Mouse (Mus musculus) neutrophil, adult 5-6 weeks (primary cell): Measurements from ENCODE around the gene Sh3kbp1. TPM values are rescaled to one million over a fixed set of nuclear protein-coding genes. Genes with fewer than 3 reads are reported as not detected.

Source experiments
- ATAC-seq: fragments of 151-379, 151-347 bp; 2 replicates; pipeline ENCODE4 v1.8.0; 2017; ENCODE audit warnings: mild to moderate bottlenecking, moderate TSS enrichment; ENCODE audit not compliant: insufficient number of reproducible peaks, poor library complexity, low FRiP score, severe bottlenecking; ENCODE audit errors: extremely low read depth
- total RNA-seq: library from RNA; stranded (forward); fragments of 200-1000 nt; gene quantifications from 2 replicates; pipeline ENCODE4 v1.2.3, GENCODE M21; 2017

The Sh3kbp1 gene
- total RNA-seq, 1 experiment from 2014 or later, result 190 TPM

- no peak for ATAC-seq
Observed at GRCm38 (mm10) chrX:159955433-159955832, 328.4 kb downstream of the Sh3kbp1 start.

GRCm38 (mm10) chrX:159961385-159961784 is 334.3 kb downstream of the Sh3kbp1 start:
- ATAC-seq, result no peak

DNA sequence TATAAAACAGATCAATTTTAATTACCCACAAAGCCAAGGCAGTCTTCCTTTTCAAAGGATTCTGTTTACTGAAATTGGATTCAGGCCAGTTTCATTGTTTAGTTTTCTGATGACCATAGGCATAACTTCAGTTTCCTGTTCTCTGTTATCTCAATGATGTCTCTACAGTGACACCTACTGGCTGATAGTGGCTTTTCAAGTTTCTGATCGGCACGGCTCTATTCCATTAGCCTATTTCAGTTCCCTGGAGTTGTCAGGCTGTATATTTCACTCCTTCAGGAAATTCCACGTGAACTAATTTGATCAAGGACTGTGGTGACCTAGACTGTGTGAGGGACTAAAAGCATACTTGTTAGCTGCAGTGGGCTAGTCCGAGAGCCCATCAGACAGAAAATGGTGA is 336.2 kb downstream of the Sh3kbp1 start:
- peak; percentile 46; the same call in 1 of the 2 replicates for ATAC-seq

- no peak for ATAC-seq
Observed at GRCm38 (mm10) chrX:159963925-159964324, 336.9 kb downstream of the Sh3kbp1 start.

GRCm38 (mm10) chrX:159969025-159969424 is 342.0 kb downstream of the Sh3kbp1 start:
- ATAC-seq, result no peak

- no peak for ATAC-seq
Observed at GRCm38 (mm10) chrX:159971091-159971779, 344.2 kb downstream of the Sh3kbp1 start.

- ATAC-seq, result peak; percentile 55; the same call in 1 of the 2 replicates
Observed at GRCm38 (mm10) chrX:159973730-159974129, 346.7 kb downstream of the Sh3kbp1 start.

- no peak for ATAC-seq
Observed at GRCm38 (mm10) chrX:159976243-159976642, 349.2 kb downstream of the Sh3kbp1 start.

GRCm38 (mm10) chrX:159988002-159988960 is 361.2 kb downstream of the Sh3kbp1 start, which contains the start of gene Map3k15:
TSS of gene Map3k15 (plus strand) at chrX:159988433.
- peak; percentile 93 for ATAC-seq

- no peak for ATAC-seq
Observed at GRCm38 (mm10) chrX:159995808-159996207, 368.7 kb downstream of the Sh3kbp1 start.

Other genes with a start within 250 kb of the Sh3kbp1 start
- gene Map7d2, start 212.7 kb upstream of the Sh3kbp1 start, total RNA-seq, result not detected in 2 replicates
- gene Bclaf3, start 100.6 kb upstream of the Sh3kbp1 start, total RNA-seq, result 53.5 and 54.9 TPM in 2 replicates